Mouse (Mus musculus) CD4-positive, CD25-positive, alpha-beta regulatory T cell, adult 4 months (primary cell): ENCODE data around the gene Hdac2. TPM values are rescaled to one million over a fixed set of nuclear protein-coding genes. Genes with fewer than 3 reads are reported as not detected.

ENCODE experiments used
- polyA plus RNA-seq, 2 experiments: library from polyadenylated mRNA; unstranded; fragments of 100-300 nt; shearing (Covaris generic); gene quantifications; one replicate each; pipeline ENCODE4 v1.2.1; 2017

Gene Hdac2
- polyA plus RNA-seq, 2 experiments from 2014 or later = 7.9 to 18.3 TPM

Other genes starting within 250 kb of the Hdac2 start
- gene Marcks, start 164.4 kb downstream of the Hdac2 start, polyA plus RNA-seq = 1 to 10 TPM in 1 of 2 experiments, under 1 TPM in 1; 0.54 to 1.1 TPM